Mouse (Mus musculus): Measurements from ENCODE around the gene Paf1. TPM values are rescaled to one million over a fixed set of nuclear protein-coding genes. Genes with fewer than 3 reads are reported as not detected.

The Paf1 gene
- 80.5 and 89.6 TPM in 2 replicates for polyA plus RNA-seq (2015; fragmentation: Nextera tagmentation; extraction: Ambion mirVana)

DNA sequence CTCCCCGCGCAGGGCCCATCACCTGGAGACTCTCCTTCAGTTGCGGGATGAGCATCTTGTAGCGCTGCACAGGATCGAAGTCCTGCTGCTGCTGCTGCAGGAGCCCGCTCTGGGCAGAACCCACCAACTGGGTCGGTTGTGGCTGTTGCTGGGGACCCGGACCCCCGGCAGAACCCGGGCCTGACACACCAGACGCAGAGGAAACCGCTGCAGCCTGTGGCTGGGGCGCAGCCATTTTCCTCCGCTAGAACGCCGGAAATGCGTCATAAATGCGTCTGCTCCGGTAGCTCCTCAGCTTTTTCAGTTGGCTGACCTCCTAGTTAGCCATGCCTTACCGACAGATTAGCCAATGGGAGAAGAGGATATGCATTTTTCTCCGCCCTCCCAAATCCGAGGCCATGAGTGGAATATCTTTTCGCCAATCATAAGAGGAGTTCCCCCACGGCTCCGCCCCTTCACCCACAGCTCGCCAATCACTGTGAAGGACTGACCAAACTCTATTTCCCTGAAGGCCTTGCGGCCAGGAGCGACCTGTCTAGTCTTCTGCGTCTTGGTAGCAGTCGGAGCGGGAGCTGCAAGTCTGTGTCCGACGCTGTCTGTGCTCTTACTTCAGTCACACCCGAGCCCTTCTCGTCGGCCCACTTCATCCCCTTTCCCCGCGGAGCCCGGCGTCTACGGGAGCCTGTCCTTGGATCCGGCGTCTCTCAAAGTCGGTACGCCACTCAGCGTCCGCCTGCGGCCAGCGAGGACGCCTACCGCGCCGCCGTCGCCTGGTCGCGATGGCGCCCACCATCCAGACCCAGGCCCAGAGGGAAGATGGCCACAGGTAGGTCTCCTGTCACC is at the start of gene Paf1, which contains the start of gene Med29:
Gene Paf1 (plus strand): TSS at position 523 of the 843 bp plus-strand sequence.
Gene Med29 (minus strand): TSS at position 280 of the 843 bp plus-strand sequence.
- Histone ChIP-seq H3K4me3 (peak within 1 kb of the TSS; percentile 94), H3K9me3 (no peaks in the 10 kb centered on the region), H3K27me3 (no peaks in the 10 kb centered on the region), H3K4me1 (peaks cover 17% of the 10 kb centered on the region), H3K4me2 (peak within 1 kb of the TSS; percentile 96), H3K27ac (peak within 1 kb of the TSS; percentile 81), H3K9ac (peak within 1 kb of the TSS; percentile 92), H3K36me3 (peaks cover 54% of the 10 kb centered on the region)
- peak; percentile 93 for ATAC-seq (ENCODE audit: insufficient number of reproducible peaks, insufficient read depth, low FRiP score, low TSS enrichment, low read depth)
- under 1% methylated on average over 58 of the region's 58 CpGs for WGBS

DNA sequence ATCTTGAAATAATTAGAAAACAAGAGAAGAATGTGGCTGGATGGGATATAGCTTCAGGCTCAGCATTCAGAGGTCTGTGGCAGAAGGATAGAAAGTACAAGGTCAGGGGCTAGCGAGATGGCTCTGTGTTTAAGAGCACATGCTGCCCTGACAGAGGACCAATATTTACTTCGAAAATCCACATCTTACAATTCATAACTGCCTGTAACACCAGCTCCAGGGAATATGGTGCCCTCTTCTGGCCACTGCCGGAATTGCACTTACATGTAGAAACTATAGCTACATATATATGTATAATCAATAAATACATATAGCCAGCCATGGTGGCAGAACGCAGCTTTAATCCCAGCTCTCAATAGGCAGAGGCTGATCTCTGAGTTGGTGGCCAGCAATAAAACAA is 48.1 kb upstream of the Paf1 start:
- H3K4me1 ChIP-seq: peaks cover 12% of the 10 kb centered on the region
- H3K36me3 ChIP-seq: no peaks in the 10 kb centered on the region
- H3K4me2 ChIP-seq: no peak overlapping the region
- H3K27me3 ChIP-seq: no peaks in the 10 kb centered on the region
- WGBS: 5% methylated on average over 4 of the region's 4 CpGs
- H3K9me3 ChIP-seq: no peaks in the 10 kb centered on the region
- ATAC-seq (ENCODE audit: insufficient number of reproducible peaks, insufficient read depth, low FRiP score, low TSS enrichment, low read depth): no peak
- no peak overlapping the region; the same call in 1 of the 2 replicates for H3K9ac ChIP-seq
- H3K27ac ChIP-seq: no peak overlapping the region
- no peak overlapping the region for H3K4me3 ChIP-seq

- Histone ChIP-seq H3K27me3 (no peaks in the 10 kb centered on the region), H3K27ac (no peak overlapping the region), H3K9me3 (no peaks in the 10 kb centered on the region), H3K4me1 (peaks cover 24% of the 10 kb centered on the region), H3K36me3 (peaks cover 8% of the 10 kb centered on the region; the same call in 1 of the 2 replicates), H3K9ac (no peak overlapping the region), H3K4me2 (no peak overlapping the region), H3K4me3 (no peak overlapping the region)
- no peak for ATAC-seq (ENCODE audit: insufficient number of reproducible peaks, insufficient read depth, low FRiP score, low TSS enrichment, low read depth)
- WGBS: 74% methylated on average over 3 of the region's 3 CpGs
Observed at GRCm38 (mm10) chr7:28347746-28348145, 45.0 kb upstream of the Paf1 start.

- Histone ChIP-seq H3K4me2 (no peak overlapping the region), H3K4me3 (no peak overlapping the region), H3K27ac (no peak overlapping the region), H3K27me3 (no peaks in the 10 kb centered on the region), H3K36me3 (peaks cover 17% of the 10 kb centered on the region), H3K4me1 (peaks cover 24% of the 10 kb centered on the region), H3K9ac (0 out of 2 replicates have a peak overlapping the region, but pooled peaks have one; percentile 0), H3K9me3 (no peaks in the 10 kb centered on the region)
- 82% methylated on average over 7 of the region's 7 CpGs for WGBS
- ATAC-seq (ENCODE audit: insufficient number of reproducible peaks, insufficient read depth, low FRiP score, low TSS enrichment, low read depth): no peak
Observed at GRCm38 (mm10) chr7:28348601-28349000, 44.1 kb upstream of the Paf1 start.

GRCm38 (mm10) chr7:28350155-28350883 is 42.4 kb upstream of the Paf1 start, which contains the start of gene Rps16:
Gene Rps16, plus strand, starts transcription at chr7:28350652.
- peak within 1 kb of the TSS; percentile 65 for H3K4me2 ChIP-seq
- under 1% methylated on average over 50 of the region's 50 CpGs for WGBS
- ATAC-seq (ENCODE audit: insufficient number of reproducible peaks, insufficient read depth, low FRiP score, low TSS enrichment, low read depth): peak; percentile 90

DNA sequence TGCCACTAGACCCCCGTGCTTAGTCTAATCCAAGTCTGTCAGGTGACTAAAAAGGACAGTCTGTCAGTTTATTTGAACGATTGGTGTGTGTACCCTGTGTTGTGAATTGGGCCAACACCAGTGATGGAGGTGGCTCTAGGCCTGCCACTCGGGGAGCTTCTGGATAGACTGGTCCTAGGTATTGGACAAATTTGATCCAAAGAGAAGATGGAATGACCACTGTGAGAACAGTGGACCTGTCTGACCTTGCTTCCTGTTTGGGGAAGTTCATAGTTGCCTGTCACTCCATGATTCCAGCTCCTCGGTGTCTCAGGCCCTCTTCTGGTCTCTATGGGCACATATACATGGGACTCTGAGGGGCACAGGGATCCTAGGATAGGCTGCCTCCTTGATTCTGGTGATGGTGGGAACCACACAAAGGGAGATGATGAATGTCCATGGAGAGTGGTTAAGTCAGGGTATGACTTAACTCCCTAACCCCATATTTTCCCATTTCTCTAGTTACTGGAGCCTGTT is 41.0 kb upstream of the Paf1 start:
- 29% methylated on average over 4 of the region's 4 CpGs for WGBS
- Histone ChIP-seq H3K4me3 (peak overlapping the region; percentile 79), H3K36me3 (peaks cover 35% of the 10 kb centered on the region), H3K27me3 (no peaks in the 10 kb centered on the region), H3K4me1 (peaks cover 24% of the 10 kb centered on the region), H3K27ac (no peak overlapping the region), H3K9ac (peak overlapping the region; percentile 98), H3K9me3 (no peaks in the 10 kb centered on the region), H3K4me2 (peak overlapping the region; percentile 65)
- no peak for ATAC-seq (ENCODE audit: insufficient number of reproducible peaks, insufficient read depth, low FRiP score, low TSS enrichment, low read depth)

More at GRCm38 (mm10) chr7:28350155-28350883, 42.4 kb upstream of the Paf1 start, which contains the start of gene Rps16:
- Histone ChIP-seq H3K27me3 (no peaks in the 10 kb centered on the region), H3K4me3 (peak within 1 kb of the TSS; percentile 79), H3K9ac (peak within 1 kb of the TSS; percentile 98), H3K27ac (peak within 1 kb of the TSS; percentile 97), H3K4me1 (peaks cover 22% of the 10 kb centered on the region), H3K36me3 (peaks cover 34% of the 10 kb centered on the region), H3K9me3 (no peaks in the 10 kb centered on the region)

GRCm38 (mm10) chr7:28353267-28353666 is 39.5 kb upstream of the Paf1 start:
- Histone ChIP-seq H3K27ac (no peak overlapping the region), H3K4me1 (peaks cover 40% of the 10 kb centered on the region), H3K4me3 (no peak overlapping the region), H3K4me2 (no peak overlapping the region), H3K27me3 (no peaks in the 10 kb centered on the region), H3K9me3 (no peaks in the 10 kb centered on the region), H3K36me3 (peaks cover 35% of the 10 kb centered on the region), H3K9ac (no peak overlapping the region)
- 90% methylated on average over 2 of the region's 2 CpGs for WGBS
- no peak for ATAC-seq (ENCODE audit: insufficient number of reproducible peaks, insufficient read depth, low FRiP score, low TSS enrichment, low read depth)

GRCm38 (mm10) chr7:28354113-28354581 is 38.6 kb upstream of the Paf1 start:
- WGBS: 93% methylated on average over 3 of the region's 3 CpGs
- H3K4me1 ChIP-seq: peaks cover 46% of the 10 kb centered on the region
- no peaks in the 10 kb centered on the region for H3K27me3 ChIP-seq
- H3K9ac ChIP-seq: no peak overlapping the region
- no peak overlapping the region for H3K4me2 ChIP-seq
- H3K36me3 ChIP-seq: peaks cover 42% of the 10 kb centered on the region
- no peak overlapping the region for H3K4me3 ChIP-seq
- ATAC-seq (ENCODE audit: insufficient number of reproducible peaks, insufficient read depth, low FRiP score, low TSS enrichment, low read depth): no peak
- H3K27ac ChIP-seq: no peak overlapping the region
- H3K9me3 ChIP-seq: no peaks in the 10 kb centered on the region

GRCm38 (mm10) chr7:28354596-28354995 is 38.2 kb upstream of the Paf1 start:
- no peak for ATAC-seq (ENCODE audit: insufficient number of reproducible peaks, insufficient read depth, low FRiP score, low TSS enrichment, low read depth)
- no peak overlapping the region for H3K9ac ChIP-seq
- 95% methylated on average over 3 of the region's 3 CpGs for WGBS
- H3K9me3 ChIP-seq: no peaks in the 10 kb centered on the region
- peaks cover 46% of the 10 kb centered on the region for H3K4me1 ChIP-seq
- H3K27ac ChIP-seq: no peak overlapping the region
- H3K4me3 ChIP-seq: no peak overlapping the region
- no peak overlapping the region for H3K4me2 ChIP-seq
- peaks cover 47% of the 10 kb centered on the region for H3K36me3 ChIP-seq
- H3K27me3 ChIP-seq: no peaks in the 10 kb centered on the region

GRCm38 (mm10) chr7:28355221-28355620 is 37.5 kb upstream of the Paf1 start:
- Histone ChIP-seq H3K36me3 (peaks cover 53% of the 10 kb centered on the region), H3K27ac (no peak overlapping the region), H3K4me1 (peaks cover 45% of the 10 kb centered on the region), H3K9ac (no peak overlapping the region), H3K27me3 (no peaks in the 10 kb centered on the region), H3K4me3 (no peak overlapping the region), H3K9me3 (no peaks in the 10 kb centered on the region), H3K4me2 (no peak overlapping the region)
- ATAC-seq (ENCODE audit: insufficient number of reproducible peaks, insufficient read depth, low FRiP score, low TSS enrichment, low read depth): no peak
- 84% methylated on average over 3 of the region's 3 CpGs for WGBS

GRCm38 (mm10) chr7:28356981-28357380 is 35.8 kb upstream of the Paf1 start:
- ATAC-seq (ENCODE audit: insufficient number of reproducible peaks, insufficient read depth, low FRiP score, low TSS enrichment, low read depth): 0 out of 2 replicates have a peak, but pooled peaks have one; percentile 29
- H3K36me3 ChIP-seq: peaks cover 65% of the 10 kb centered on the region
- no peaks in the 10 kb centered on the region for H3K9me3 ChIP-seq
- no peaks in the 10 kb centered on the region for H3K27me3 ChIP-seq
- peak overlapping the region; percentile 14; the same call in 1 of the 2 replicates for H3K4me2 ChIP-seq
- peak overlapping the region; percentile 85 for H3K27ac ChIP-seq
- H3K9ac ChIP-seq: peak overlapping the region; percentile 51
- no peak overlapping the region for H3K4me3 ChIP-seq
- WGBS: 0% methylated on average over 5 of the region's 5 CpGs
- H3K4me1 ChIP-seq: peaks cover 38% of the 10 kb centered on the region
